In genomic region chr10:96257935-96258334, GRCm38 (mm10) we compare ENCODE assay signal across 23 mouse cellular contexts.
DNase-seq lines count a peak whose midpoint lies in the region; ATAC-seq lines count a peak whose summit lies in the region.
"Had no signal": no experiment of that assay in that cellular context is flagged by ENCODE, and none has a peak within 500 bp of the region (broad histone marks: within the 10 kb centered on the region; RNA-seq: fewer than 3 reads in every experiment).

No protein-coding gene starts in this region.

- H3K9ac ChIP-seq in heart, embryonic 12.5 days, result no peak overlapping the region
- H3K9ac ChIP-seq in hindbrain, embryonic 14.5 days, result no peak overlapping the region
- H3K9ac ChIP-seq: liver, postnatal 0 days had no signal

- no peaks in the 10 kb centered on the region for H3K36me3 ChIP-seq in heart, embryonic 12.5 days
- H3K36me3 ChIP-seq in hindbrain, embryonic 14.5 days (replicated peaks; ENCODE audit: control insufficient read depth, insufficient read depth), result no peaks in the 10 kb centered on the region
- H3K36me3 ChIP-seq: G1E had no signal

- no peak overlapping the region for H3K27ac ChIP-seq in heart, embryonic 12.5 days (ENCODE audit: poor library complexity, severe bottlenecking)
- H3K27ac ChIP-seq in hindbrain, embryonic 14.5 days, result no peak overlapping the region
- H3K27ac ChIP-seq: hindbrain, postnatal 0 days; left cerebral cortex, adult 2 months had no signal

- H3K4me3 ChIP-seq in heart, embryonic 12.5 days, result no peak overlapping the region
- H3K4me3 ChIP-seq in hindbrain, embryonic 14.5 days (replicated peaks; ENCODE audit: low read length), result no peak overlapping the region
- H3K4me3 ChIP-seq: left cerebral cortex, adult 2 months; megakaryocyte, embryonic 14.5 days; myocyte had no signal

- H3K9me3 ChIP-seq in heart, embryonic 12.5 days (replicated peaks), result no peaks in the 10 kb centered on the region
- H3K9me3 ChIP-seq in hindbrain, embryonic 14.5 days (ENCODE audit: control insufficient read depth, low read length), result peaks cover 4% of the 10 kb centered on the region; the same call in 1 of the 2 replicates
- H3K9me3 ChIP-seq: megakaryocyte, embryonic 14.5 days had no signal

- ATAC-seq in heart, embryonic 12.5 days (ENCODE audit: insufficient number of reproducible peaks, low FRiP score), result no peak
- ATAC-seq in hindbrain, embryonic 14.5 days (ENCODE audit: low FRiP score), result no peak
- ATAC-seq: activated CD4-positive, CD25-positive, alpha-beta regulatory T cell, adult 4 months; hindbrain, postnatal 0 days; intestine, postnatal 0 days; liver, postnatal 0 days had no signal

- intact Hi-C loops in heart, postnatal 10 days (cut with DNase I), result loop anchor here (5.0 kb wide), 1 partner anchor 74 kb away; no protein-coding TSS in a partner anchor

- H3K27me3 ChIP-seq in heart, embryonic 12.5 days (replicated peaks), result no peaks in the 10 kb centered on the region
- H3K27me3 ChIP-seq in hindbrain, embryonic 14.5 days (ENCODE audit: control insufficient read depth, insufficient read depth, low read length), result no peaks in the 10 kb centered on the region

- 65% methylated on average over 7 of the region's 7 CpGs for WGBS in heart, embryonic 12.5 days
- WGBS in hindbrain, embryonic 14.5 days, result 83% methylated on average over 7 of the region's 7 CpGs

- no peak overlapping the region for H3K4me2 ChIP-seq in heart, embryonic 12.5 days
- no peak overlapping the region for H3K4me2 ChIP-seq in hindbrain, embryonic 14.5 days (replicated peaks)

- peaks cover 4% of the 10 kb centered on the region; the same call in 1 of the 2 replicates for H3K4me1 ChIP-seq in heart, embryonic 12.5 days (replicated peaks)
- H3K4me1 ChIP-seq in hindbrain, embryonic 14.5 days (replicated peaks; ENCODE audit: control insufficient read depth, insufficient read depth, low read length), result no peaks in the 10 kb centered on the region

- DNase-seq in adrenal gland, postnatal 10 days, result peak; percentile 19
- DNase-seq in adrenal gland, postnatal 14 days, result no peak
- DNase-seq in heart, adult 9 months (ENCODE audit: low spot score in 2 of 2), result peak; percentile 36 to 45
- peak; percentile 25 to 45 for DNase-seq in heart, postnatal 10 days
- peak; percentile 36 for DNase-seq in kidney, postnatal 10 days
- DNase-seq in hindbrain, embryonic 14.5 days (ENCODE audit: low spot score), result no peak
- DNase-seq in neural tube, embryonic 10.5 days (ENCODE audit: extremely low spot score, low spot score), result no peak
- DNase-seq: cerebellum, adult 11 months; cerebellum, postnatal 25 days; embryo, embryonic 11 days; left cerebral cortex, postnatal 4 days; liver; liver, postnatal 0 days; midbrain, embryonic 14.5 days; retina, postnatal 1 day had no signal

Comparison
In these comparisons a context has a peak if more than half of its experiments do, and no peak if none do; other contexts are left out.
1. DNase-seq: peak in adrenal gland, postnatal 10 days (single experiment), heart, adult 9 months (2 of 2), heart, postnatal 10 days (2 of 2) and kidney, postnatal 10 days (single experiment); none in adrenal gland, postnatal 14 days (single experiment), hindbrain, embryonic 14.5 days (single experiment) and neural tube, embryonic 10.5 days (single experiment).